Mouse (Mus musculus) kidney, postnatal 14 days (tissue): ENCODE measurements around the gene Rbfox1.

Experiments
- DNase-seq: peaks from one replicate; pipeline ENCODE4 v3.0.0; 2022; ENCODE audit warnings: mixed read lengths

Gene Rbfox1

DNA sequence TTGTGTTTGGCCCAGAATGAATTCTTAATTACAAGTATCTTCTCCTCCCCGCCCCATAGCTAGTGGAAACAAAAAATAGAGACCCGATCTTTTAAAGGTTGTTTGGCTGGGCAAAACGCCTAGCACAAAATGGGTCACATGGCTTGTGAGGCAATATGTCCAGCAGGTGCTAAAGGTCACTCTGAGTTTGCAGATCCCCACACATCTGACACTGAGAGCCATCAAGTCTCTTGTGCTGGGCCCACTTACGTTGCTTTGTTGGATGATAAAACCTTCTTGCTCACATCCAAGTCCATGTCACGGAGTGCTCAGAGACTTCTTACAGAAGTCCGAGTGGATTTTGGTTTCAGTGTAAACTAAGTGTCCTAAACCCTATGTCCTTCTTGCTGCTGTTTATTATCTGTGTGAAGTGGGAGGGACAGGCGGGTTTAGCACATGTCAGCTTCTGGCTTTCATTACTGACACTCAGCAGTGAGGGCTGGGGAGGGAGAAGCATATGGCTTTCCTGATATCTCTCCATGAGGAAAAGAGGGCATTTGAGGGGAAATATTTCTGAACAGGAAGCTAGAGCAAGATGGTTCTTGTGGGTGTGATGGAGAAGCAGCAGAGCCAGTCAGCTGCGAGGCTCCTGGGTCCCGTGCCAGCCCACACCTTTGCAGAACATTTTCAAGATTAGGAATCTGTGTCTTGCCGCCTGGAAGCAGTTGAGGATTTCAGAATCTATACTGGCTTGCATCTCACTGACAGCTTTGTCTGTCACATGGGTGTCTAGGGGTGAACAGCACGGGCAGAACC is 1214.5 kb downstream of the Rbfox1 start:
- DNase-seq = peak; percentile 58

DNA sequence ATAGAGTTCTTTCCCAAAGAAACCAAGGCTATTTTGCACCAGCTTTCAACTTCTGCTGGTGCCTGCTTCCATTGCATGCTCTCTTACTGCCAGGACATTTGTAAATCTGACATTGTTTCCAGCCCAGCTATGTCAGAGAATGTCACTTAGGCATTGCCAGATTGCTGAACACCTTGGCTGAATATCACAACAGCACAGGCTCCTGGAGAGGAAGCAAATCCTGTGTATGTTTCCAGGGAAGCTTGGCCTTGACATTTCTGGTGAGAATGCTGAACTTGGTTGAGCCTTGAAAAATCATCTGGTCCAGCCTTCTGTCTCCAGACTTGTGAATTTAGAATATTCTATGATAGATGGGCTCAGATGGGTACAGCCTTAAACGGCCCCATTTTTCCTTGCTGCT is 1217.3 kb downstream of the Rbfox1 start:
- no peak for DNase-seq

DNA sequence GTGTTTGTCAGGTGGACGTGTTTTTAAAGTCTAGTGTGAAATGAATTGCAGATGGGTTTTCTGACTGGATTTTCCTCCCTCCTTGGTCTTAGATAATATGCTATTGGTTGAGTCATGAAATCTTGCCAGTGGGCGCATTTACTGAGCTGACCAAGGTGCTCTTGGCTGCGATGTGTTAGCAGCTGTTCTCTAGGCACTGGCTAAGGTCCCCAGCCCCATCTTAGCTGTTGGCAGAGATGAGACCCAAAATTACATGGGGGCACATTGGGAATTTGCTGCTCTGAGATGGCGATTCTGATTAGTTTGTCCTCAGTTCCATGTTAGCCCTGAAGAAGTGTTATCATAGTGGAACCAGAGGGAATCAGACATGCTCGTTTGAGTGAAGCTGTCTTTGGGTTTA is 1218.1 kb downstream of the Rbfox1 start:
- no peak for DNase-seq

DNA sequence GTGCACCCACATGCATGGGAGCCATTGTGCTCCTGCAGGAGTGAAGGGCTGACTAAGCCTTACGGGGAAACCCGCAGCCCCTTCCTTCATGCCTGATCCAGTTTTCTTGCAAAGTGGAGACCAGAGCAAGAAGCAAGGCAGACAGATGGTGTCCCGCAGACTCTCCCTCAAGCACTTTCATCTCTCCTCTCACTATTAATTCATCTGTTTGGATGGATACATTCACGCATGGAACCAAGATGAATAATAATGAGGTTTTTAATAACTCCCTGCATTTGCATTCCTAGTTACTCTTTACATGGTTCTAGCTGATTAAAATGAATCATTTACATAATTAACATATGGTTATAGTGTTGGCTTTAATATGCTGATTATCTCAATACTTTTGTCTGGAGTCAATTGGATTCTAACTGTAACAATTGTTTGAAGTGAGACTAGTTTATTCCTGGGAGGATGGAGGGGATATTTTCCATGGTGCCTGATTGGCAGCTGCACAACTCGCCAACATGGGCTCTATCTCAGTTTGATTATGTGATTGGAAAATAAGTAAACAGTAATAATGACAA is 1221.4 kb downstream of the Rbfox1 start:
- DNase-seq = no peak

DNA sequence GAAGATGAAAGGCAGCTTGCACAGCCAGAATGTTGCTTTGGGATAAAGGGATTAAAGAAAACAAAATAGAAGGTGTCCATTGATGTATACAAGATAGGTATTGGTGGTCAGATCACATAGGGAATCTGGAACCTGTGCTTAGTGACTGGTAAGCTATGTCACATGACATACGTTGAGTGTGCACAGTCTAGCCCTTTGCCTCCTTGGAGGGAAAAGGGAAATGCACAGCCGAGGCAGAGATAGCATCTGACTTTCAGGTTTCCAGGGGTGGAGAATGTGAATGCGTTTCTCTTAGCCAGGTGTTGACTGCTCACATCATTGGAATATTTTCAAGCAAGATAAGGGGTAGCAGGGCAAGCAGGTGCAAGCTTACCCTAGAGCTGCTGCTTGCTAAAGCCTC is 1230.8 kb downstream of the Rbfox1 start:
- no peak for DNase-seq

DNA sequence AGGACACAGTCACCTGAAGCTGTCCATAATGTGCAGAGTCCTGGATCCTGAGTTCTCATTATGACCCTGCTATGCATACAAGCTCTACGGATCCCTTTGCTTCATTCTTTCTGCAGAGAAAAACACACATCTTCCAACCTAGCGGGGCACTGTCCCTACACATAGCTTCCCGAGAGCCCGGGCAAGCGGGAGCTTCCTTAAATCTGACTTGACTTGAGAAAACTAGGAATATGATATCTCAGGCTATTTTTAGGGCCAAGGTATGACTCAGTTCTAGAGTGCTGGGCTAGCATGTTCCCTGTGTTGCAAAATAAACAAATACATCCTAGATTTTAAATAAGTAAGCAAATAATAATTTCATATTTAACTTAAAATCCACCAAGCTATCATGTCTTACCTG is 1244.4 kb downstream of the Rbfox1 start:
- no peak for DNase-seq

DNA sequence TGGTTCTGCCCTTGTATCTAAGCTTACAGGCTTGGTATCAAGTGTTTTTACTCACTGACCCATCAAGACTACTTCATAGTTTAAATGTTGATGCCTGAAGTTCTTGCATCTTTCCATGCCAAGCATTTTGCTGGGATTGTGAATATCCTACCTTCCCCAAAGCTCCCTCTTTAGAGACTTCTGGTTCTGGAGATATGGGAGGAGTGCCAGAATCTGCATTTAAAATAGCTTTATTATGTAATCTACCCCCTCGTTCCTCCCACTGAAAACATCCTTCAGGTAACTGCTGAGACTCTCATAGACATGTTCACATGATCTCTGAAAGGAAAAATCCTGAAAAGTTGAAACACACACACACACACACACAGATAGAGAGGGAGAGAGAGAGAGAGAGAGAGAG is 1247.3 kb downstream of the Rbfox1 start:
- no peak for DNase-seq

DNA sequence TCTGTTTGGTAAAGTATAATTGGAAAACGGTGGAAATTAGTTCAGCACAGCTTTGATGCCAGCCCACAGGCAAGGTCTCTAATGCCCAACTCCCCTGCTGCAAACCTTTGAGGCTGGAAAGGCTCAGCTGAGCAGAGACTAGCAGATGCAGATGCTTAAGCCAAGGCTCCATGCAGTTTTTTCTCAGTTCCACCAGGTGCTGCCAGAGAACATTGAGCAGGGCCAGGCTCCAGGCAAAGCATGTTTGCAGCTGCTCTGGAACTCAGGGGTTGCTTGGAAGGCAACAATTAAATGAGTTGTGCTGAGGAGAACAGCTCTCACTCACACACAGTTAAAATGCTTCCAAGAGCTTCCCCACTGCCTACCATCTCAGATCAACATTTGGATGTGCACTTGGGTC is 1251.8 kb downstream of the Rbfox1 start:
- DNase-seq = peak; percentile 39

DNA sequence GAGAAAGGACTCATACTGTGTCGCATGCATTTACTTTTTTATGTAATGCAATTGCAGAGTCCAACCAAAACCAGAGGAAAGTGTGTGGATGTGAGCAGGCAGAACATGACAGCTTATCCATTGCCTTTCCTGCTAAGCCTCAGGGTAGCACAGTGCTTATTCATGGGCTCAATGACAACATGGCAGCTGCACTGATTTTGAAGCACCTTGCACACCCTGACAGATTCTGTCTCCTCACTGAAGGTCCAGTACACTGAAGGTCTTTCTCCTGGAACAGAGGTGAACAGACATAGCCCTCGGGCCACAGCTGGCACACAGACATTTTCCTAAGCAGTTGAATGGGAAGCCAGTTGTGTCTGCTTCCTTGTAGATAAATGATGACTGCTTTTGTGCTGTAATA is 1254.3 kb downstream of the Rbfox1 start:
- DNase-seq = no peak

DNA sequence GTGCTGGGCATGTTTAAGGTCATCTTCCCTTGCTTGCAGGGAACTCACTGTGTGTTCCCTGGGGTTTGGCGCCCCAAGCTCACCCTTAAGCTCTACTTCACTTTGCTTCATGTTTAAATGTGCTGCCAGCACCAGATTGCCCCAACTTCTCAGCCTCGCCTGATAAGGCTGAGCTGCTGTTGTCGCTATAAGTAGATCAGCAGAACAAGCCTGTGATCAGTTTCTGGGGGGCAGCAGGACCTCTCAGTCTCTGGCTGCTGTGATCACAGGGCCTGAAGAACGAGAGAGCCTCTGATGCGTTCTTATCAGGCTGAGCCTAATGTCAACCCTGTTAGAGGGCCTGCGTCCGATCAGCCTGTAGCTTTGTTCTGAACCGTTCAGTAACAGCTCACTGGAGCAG is 1255.8 kb downstream of the Rbfox1 start:
- no peak for DNase-seq

DNA sequence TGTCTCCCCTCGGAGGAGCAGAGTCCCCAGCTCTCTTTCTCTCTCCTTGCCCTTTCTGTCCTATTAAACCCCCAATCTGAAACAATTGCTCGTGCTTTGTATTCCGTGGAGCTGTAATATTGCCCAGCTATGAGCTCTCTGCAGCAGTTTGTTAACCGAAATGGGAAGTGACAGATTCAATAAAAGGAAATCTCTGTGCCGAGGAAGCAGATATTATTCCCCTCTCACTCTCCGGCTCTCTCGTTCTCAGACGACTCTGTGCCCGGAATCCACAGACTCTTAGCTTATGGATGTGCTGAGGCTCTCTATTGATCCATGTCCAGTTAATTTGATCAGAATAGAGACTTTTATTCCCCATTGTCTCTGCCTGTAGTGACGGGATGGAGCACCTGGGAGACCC is 1260.3 kb downstream of the Rbfox1 start:
- DNase-seq = no peak

DNA sequence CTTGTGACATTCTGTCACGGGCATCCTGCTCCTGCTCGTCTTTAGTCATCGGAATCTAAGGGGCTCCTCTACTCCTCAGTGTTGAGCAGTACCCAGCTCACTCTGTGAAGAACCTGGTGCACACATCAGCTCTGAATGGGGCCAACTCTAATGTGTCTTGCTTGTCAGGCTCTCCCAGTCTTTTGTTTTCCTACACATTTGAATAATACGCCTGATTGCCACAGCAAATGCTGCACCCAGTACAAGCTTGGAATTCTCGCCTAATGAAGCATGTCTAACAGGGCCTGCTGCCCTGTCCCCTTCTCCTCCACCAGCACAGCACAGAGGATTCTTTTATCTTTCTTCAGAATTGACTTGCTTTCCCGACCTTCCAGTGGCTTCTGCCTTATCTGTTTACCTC is 1261.3 kb downstream of the Rbfox1 start:
- DNase-seq = peak; percentile 21

DNA sequence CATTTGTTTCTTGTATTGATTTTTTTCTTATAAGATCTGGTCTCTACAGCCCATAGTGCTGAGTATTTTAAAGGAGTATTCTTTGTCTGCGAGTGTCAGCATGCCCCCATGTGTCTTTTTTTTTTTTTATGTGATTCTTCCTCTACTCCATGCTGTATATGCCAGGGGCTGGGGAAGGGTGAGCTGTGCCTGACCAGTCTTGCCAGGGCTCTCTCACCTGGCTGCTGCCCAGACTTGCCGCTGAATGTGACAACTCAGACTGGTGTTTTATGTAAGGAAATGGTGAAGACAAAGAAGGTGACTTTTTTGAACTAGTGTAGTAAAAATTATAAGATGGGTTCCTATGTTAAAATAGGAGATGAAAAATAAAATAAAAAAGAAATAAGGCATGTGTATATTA is 1262.7 kb downstream of the Rbfox1 start:
- DNase-seq = no peak

DNA sequence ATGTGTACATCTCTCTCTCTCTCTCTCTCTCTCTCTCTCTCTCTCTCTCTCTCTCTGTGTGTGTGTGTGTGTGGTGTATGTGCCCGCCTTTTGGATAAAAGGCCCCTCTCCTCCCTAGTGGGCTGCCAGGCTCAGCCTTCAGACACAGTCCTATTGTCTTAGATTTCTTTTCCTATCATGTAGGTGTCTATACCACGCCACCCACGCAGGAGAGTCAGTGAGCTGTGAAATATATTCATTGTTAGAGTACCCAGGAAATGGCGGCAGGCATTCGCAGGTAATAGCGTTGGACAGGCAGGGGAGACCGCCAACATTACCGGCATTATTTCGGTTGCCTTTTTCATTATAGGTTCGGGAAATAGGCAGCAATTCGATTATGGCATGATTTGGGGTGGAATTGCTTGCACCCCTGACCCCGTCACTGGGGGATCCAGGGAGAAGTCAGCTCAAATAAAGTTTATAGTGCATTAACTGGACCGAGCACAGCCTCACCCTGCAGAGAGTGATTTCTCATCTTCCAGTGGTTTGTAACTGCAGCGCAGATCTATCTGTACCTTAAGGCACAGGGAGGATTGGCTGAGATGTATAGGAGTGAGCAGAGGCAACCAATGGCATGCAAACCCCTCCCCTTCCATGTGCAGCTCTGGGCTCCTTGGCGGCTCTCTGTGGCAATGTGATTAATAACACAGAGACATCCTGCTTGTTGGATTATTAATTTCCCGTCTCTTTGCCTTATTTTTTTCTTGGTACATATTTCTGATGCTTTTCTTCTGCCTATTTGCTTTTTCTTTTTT is 1264.1 kb downstream of the Rbfox1 start:
- DNase-seq = peak; percentile 29

DNA sequence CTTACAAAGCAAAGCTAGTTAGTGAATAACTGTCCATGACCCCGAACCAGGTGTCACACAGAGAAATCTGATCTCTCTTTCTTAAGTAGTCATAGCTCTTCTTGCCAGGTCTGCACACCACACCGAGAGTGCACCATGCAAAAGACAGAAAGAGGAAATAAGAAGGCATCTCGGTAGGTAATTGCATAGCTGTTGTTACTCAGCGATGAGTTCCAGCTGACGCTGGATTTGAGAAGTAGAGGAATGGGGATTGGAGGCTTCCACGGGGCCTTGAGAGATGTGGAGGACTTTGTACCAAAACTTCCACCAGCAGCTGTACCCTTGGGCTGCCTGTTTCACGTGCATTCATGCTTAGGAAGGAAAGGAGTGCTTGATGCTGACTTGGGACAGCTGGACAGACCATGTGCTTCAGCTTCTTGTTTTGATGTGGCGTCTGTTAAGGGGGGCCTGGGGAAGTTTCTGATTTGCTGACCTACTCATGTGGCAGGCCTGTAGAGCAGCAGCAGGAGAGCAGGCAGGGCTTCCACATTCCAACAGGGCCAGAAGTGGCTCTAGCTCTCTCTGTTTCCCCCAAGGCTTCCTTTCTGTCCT is 1265.1 kb downstream of the Rbfox1 start:
- DNase-seq = peak; percentile 71

DNA sequence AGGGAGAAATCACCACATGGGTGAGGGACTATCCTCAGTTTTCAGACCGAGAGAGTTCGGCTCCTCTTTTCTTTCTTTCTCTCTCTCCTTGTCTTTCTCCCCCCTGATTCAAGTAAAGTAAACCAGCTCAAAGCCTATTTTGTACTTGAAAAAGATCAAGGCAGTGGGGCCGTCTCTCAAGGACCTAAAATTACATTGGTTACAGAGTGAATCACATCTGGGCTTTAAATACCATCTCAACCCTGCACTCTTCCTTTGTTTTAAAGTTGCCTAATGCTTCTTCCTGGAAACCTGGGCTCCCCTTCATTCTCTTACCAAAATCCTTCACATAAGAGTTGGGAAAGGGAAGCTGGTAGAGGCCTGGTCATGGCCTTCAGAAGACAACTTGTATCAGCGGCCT is 1267.2 kb downstream of the Rbfox1 start:
- DNase-seq = no peak

DNA sequence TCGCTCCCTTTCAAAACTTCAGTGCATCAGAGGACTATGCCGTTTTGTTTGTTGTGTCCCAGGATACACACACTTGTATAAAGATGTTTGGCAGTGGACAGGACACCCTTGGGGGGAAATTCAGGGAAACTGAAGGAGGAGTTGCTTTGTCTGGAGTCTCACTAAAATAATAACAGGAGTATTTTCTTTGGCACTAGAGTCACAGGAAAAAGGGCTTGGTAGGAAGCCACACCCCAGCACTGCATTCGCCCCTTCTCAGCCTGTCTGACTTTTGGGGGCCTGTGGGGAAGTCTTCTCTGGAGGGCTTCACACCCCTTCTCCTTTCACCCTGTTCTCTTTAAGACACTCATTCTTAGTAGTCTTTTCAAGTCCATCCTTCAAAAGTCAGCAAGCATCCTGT is 1269.5 kb downstream of the Rbfox1 start:
- DNase-seq = no peak

DNA sequence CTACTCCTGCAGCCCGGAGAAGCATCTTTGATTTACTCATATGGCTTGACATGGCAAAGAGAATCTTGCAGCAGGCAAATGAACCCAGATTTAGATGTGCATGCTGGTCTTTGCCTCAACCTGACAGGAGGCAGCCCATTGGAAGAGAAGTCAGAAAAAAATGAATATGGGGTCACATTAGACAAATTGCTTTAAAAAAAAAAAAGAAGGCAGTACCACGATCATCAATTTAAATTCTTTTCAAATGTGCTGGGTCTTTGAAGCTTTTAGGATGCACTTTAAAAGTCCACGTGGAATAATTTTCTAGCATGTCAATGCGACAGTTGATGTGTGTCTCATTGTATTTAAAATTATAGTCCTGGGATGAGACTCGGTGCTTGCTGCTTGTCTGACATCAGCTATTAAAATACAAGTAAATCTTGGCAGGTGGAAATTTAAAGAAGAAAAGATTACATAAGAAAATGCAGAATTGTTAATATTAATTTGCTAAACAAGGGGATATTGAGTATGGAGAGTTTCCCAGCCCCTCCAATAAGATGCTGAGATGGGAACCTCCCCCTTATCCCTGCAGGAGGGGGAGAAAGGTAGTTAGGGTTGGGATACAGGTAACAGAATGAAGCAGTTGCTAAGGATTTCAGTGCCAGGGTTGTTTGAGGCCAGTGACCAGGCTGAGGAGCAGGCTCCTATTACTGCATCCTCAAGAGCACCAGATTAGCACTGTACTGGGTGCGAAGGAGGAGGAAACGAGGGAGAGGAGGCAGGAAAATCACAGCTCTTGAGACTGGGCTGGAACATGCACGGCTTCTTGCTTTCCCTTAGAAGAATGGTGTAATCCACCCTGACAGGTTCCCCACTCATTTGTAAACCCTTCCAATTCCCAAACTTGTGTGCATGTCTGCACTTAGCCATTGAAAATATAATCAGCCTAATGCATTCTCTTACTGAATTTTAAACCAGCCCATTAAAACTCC is 1274.0 kb downstream of the Rbfox1 start:
- no peak for DNase-seq

DNA sequence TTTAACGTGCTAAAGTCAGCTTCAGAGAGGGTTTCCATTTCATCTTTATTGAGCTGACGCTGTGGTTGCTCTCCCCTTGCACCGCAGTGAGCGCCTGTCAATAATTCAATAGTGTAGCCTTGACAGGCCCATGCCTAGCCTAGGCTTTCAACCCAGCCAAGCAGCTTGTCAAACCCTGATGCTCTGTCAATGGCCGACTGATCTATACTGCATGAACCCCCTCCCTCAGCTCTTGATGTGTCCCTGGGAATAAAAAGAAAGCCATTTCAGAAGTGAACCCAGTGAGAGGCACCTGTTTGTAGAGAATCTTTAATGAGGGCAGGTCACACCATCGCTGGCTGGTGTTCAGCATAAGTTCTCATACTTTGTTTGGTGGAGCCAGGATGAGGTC is 1274.7 kb downstream of the Rbfox1 start:
- DNase-seq = no peak

DNA sequence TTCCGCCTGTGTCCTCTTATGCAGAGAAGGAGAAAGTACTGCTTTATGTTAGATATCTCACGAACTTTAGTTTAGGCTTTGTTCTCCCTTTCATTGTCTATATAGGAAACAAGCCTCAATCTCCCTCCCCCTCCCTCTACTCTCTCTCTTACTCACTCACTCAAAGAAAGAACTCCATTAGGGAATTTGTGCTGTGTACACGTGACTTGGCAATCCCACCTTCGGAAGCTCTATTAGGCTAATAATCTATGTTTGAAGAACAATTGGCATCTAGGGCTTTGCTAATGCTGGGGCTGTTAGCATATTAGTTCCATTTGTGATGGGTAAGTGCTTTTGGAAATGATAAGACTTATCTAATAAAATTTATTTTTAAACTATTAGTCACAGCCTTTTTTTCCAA is 1277.0 kb downstream of the Rbfox1 start:
- no peak for DNase-seq

DNA sequence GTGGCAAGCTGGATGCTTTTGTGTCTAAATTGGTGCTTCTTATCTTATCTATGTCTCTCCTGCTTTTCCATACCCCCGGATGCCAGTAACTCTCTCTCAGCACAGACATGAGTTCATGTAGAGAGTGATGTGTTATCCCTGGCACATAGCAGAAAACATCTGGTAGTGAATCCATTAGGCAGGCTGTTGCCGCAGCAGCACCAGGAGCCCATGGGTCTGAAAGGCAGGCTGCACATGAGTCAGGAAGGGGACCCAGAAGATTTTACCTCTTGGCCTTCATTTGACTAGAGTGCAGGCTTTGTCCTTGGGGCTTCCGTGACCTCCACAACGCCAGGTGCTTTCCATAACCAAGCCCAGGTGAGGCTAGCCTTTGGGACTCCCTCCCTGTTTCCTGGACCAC is 1278.5 kb downstream of the Rbfox1 start:
- no peak for DNase-seq

DNA sequence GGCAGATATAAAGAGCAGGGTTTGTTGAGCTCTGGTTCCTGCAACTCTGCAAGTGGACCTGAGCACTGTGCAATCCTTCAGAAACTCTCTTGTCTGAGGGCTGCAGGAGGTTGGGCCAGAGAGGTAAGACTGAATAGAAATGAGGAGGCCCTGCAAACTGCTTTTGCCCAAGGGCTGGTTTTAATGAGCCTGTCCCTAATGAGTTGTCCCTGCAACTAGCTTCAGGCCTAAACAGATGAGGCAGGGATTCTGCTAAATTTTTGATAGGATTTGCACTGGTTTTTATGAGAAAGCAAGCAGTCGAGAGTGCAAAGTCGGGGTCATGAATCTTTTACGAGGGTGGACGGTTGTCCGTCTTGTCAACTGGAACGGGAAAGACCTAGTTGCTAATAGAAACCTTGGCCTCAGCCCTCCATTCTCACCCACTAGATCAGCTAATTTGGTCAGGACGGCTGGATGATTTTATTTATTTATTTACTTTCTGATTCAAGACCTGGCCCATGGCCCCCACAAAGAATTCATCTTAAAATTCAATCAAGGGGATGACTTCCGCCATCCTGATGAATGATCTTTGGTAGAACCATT is 1279.1 kb downstream of the Rbfox1 start:
- no peak for DNase-seq
